Mouse (Mus musculus): ENCODE measurements around the gene Baiap2.

- TF ChIP-seq CTCF (IDR thresholded peaks at IDR 0.05; ENCODE audit: insufficient read depth, low read depth, low read length) = no peak
- TF ChIP-seq POLR2A (IDR thresholded peaks at IDR 0.05; ENCODE audit: insufficient read depth, low read depth, low read length) = no peak
Observed at GRCm38 (mm10) chr11:119948803-119949202, 6.2 kb downstream of the Baiap2 start.

All from olfactory bulb, adult 2 months (tissue).